Mouse (Mus musculus) CH12.LX (cell line): ENCODE data around the gene 1700021F05Rik. TPM values are rescaled to one million over a fixed set of nuclear protein-coding genes. Genes with fewer than 3 reads are reported as not detected.
A peak's percentile ranks its signal among the peaks of the same experiment; 100 is the strongest.

Experiments
- DNase-seq: peaks from one replicate; pipeline ENCODE4 v3.0.0-alpha.2; 2013; ENCODE audit errors: extremely low read depth
- H3K27ac ChIP-seq: 2 replicates; pipeline ENCODE4 v1.5.1; 2012; ENCODE audit warnings: low read depth, mild to moderate bottlenecking, control low read depth, moderate library complexity; ENCODE audit not compliant: insufficient read depth
- H3K27me3 ChIP-seq: replicated peaks from 2 replicates; pipeline ENCODE3; 2012; ENCODE audit warnings: inconsistent platforms
- H3K36me3 ChIP-seq, 2 experiments: replicated peaks in 1 of 2; 2 replicates each; pipeline versions ENCODE3 to v1.6.1; 2012; ENCODE audit warnings: inconsistent platforms in 1 of 2, low read length in 1 of 2, mild to moderate bottlenecking in 1 of 2, mixed read lengths in 1 of 2, moderate library complexity in 1 of 2; ENCODE audit not compliant: control insufficient read depth in 1 of 2, insufficient read depth in 1 of 2
- H3K4me1 ChIP-seq, 2 experiments: 2 replicates each; pipeline ENCODE4 v1.6.1; 2012; ENCODE audit warnings: inconsistent platforms in 1 of 2, moderate library complexity in 1 of 2; ENCODE audit not compliant: insufficient read depth in 2 of 2, control insufficient read depth in 1 of 2
- H3K4me2 ChIP-seq: 2 replicates; pipeline ENCODE4 v1.6.1; 2012; ENCODE audit warnings: low read depth, mild to moderate bottlenecking, control low read depth; ENCODE audit not compliant: poor library complexity, insufficient read depth, severe bottlenecking
- H3K4me3 ChIP-seq, 3 experiments: fragments of 150-350 bp in 1 of 3; sonication (generic) in 1 of 3; replicated peaks in 1 of 3; 2 replicates each; pipeline versions ENCODE3 to v1.5.1; 2011 to 2012; ENCODE audit warnings: low read depth in 2 of 3, low read length in 2 of 3, mild to moderate bottlenecking in 2 of 3, moderate library complexity in 2 of 3, control low read depth in 1 of 3, improper control_type of control experiment in 1 of 3, inconsistent platforms in 1 of 3, mixed read lengths in 1 of 3; ENCODE audit not compliant: poor library complexity in 1 of 3
- H3K79me2 ChIP-seq: replicated peaks from 2 replicates; pipeline ENCODE4 v1.6.1; 2012; ENCODE audit warnings: mild to moderate bottlenecking, moderate library complexity; ENCODE audit not compliant: control insufficient read depth, poor library complexity, insufficient read depth, severe bottlenecking; ENCODE audit errors: extremely low read depth
- H3K9ac ChIP-seq: 2 replicates; pipeline ENCODE4 v1.6.1; 2012; ENCODE audit warnings: low read depth, mild to moderate bottlenecking, control low read depth, moderate library complexity; ENCODE audit not compliant: insufficient read depth
- H3K9me3 ChIP-seq: replicated peaks from 2 replicates; pipeline ENCODE3; 2012; ENCODE audit warnings: low read length, inconsistent platforms, mixed read lengths
- CHD1 ChIP-seq: IDR thresholded peaks from 2 replicates; pipeline ENCODE4 v1.6.1; 2012; ENCODE audit warnings: low read depth, low read length, improper control_type of control experiment, inconsistent platforms
- CHD2 ChIP-seq: IDR thresholded peaks from 2 replicates; pipeline ENCODE4 v1.6.1; 2011; ENCODE audit warnings: low read length, improper control_type of control experiment
- ELF1 ChIP-seq: IDR thresholded peaks from 2 replicates; pipeline ENCODE4 v1.6.1; 2014; ENCODE audit warnings: low read depth, mild to moderate bottlenecking, inconsistent platforms, low read length, improper control_type of control experiment
- EP300 ChIP-seq: IDR thresholded peaks from 2 replicates; pipeline ENCODE4 v1.6.1; 2011; ENCODE audit warnings: low read length, improper control_type of control experiment
- ETS1 ChIP-seq: conservative IDR thresholded peaks from 2 replicates; pipeline ENCODE4 v1.6.1; 2012; ENCODE audit warnings: low read depth, mild to moderate bottlenecking, inconsistent platforms, low read length, improper control_type of control experiment, moderate library complexity
- GABPA ChIP-seq: IDR thresholded peaks from 2 replicates; pipeline ENCODE4 v1.6.1; 2012; ENCODE audit warnings: low read depth, low read length, improper control_type of control experiment, inconsistent platforms; ENCODE audit not compliant: insufficient replicate concordance
- HCFC1 ChIP-seq: IDR thresholded peaks from 2 replicates; pipeline ENCODE4 v1.6.1; 2012; ENCODE audit warnings: low read depth, mild to moderate bottlenecking, inconsistent platforms, low read length, improper control_type of control experiment
- IRF4 ChIP-seq: IDR thresholded peaks from 2 replicates; pipeline ENCODE4 v1.6.1; 2014; ENCODE audit warnings: low read depth, mild to moderate bottlenecking, inconsistent platforms, low read length, improper control_type of control experiment
- JUND ChIP-seq: conservative IDR thresholded peaks from 2 replicates; pipeline ENCODE4 v1.6.1; 2011; ENCODE audit warnings: low read depth, low read length, improper control_type of control experiment
- KAT2A ChIP-seq: IDR thresholded peaks from 2 replicates; pipeline ENCODE4 v1.6.1; 2012; ENCODE audit warnings: low read length, improper control_type of control experiment, inconsistent platforms; ENCODE audit not compliant: insufficient replicate concordance
- MAX ChIP-seq: IDR thresholded peaks from 2 replicates; pipeline ENCODE4 v1.6.1; 2011; ENCODE audit warnings: low read length, improper control_type of control experiment
- MAZ ChIP-seq: IDR thresholded peaks from 2 replicates; pipeline ENCODE4 v1.6.1; 2012; ENCODE audit warnings: low read depth, mild to moderate bottlenecking, inconsistent platforms, low read length, improper control_type of control experiment, moderate library complexity
- MXI1 ChIP-seq: IDR thresholded peaks from 2 replicates; pipeline ENCODE4 v1.6.1; 2011; ENCODE audit warnings: mild to moderate bottlenecking, low read depth, low read length, improper control_type of control experiment
- PAX5 ChIP-seq: IDR thresholded peaks from 2 replicates; pipeline ENCODE4 v1.6.1; 2012; ENCODE audit warnings: low read length, inconsistent platforms, mixed read lengths
- POLR2AphosphoS2 ChIP-seq: IDR thresholded peaks from 2 replicates; pipeline ENCODE4 v1.6.1; 2011; ENCODE audit warnings: low read depth, low read length, improper control_type of control experiment
- RAD21 ChIP-seq: IDR thresholded peaks from 2 replicates; pipeline ENCODE4 v1.6.1; 2011; ENCODE audit warnings: low read depth, mild to moderate bottlenecking, low read length, improper control_type of control experiment, moderate library complexity
- SMC3 ChIP-seq: IDR thresholded peaks from 2 replicates; pipeline ENCODE4 v1.6.1; 2011; ENCODE audit warnings: low read depth, low read length, improper control_type of control experiment
- TCF12 ChIP-seq: IDR thresholded peaks from 2 replicates; pipeline ENCODE4 v1.6.1; 2014; ENCODE audit warnings: low read depth, mild to moderate bottlenecking, inconsistent platforms, low read length, improper control_type of control experiment
- USF2 ChIP-seq: conservative IDR thresholded peaks from 2 replicates; pipeline ENCODE4 v1.6.1; 2011; ENCODE audit warnings: low read depth, low read length, improper control_type of control experiment
- ZKSCAN1 ChIP-seq: IDR thresholded peaks from 2 replicates; pipeline ENCODE4 v1.6.1; 2012; ENCODE audit warnings: low read depth, inconsistent platforms, low read length, improper control_type of control experiment, borderline replicate concordance
- ZMIZ1 ChIP-seq: IDR thresholded peaks from 2 replicates; pipeline ENCODE4 v1.6.1; 2012; ENCODE audit warnings: low read depth, mild to moderate bottlenecking, inconsistent platforms, low read length, improper control_type of control experiment
- ZNF384 ChIP-seq: IDR thresholded peaks from 2 replicates; pipeline ENCODE4 v1.6.1; 2012; ENCODE audit warnings: low read depth, low read length, improper control_type of control experiment, inconsistent platforms
- dilution Hi-C: fragments of 300-500 bp; cut with MboI; formaldehyde crosslinking; loops from 2 replicates; pipeline ENCODE4 v1.14.3; 2020; ENCODE audit warnings: low sequenced_read_pairs; ENCODE audit not compliant: extremely low pct_unique_long_range_greater_than_20kb, extremely low pct_ligation_motif_present
- in situ Hi-C: fragments of 300-500 bp; cut with MboI; formaldehyde crosslinking; loops from 3 replicates; pipeline ENCODE4 v1.14.3; 2019; ENCODE audit warnings: low sequenced_read_pairs, low pct_ligation_motif_present, low pct_unique_long_range_greater_than_20kb, mixed read lengths
- polyA plus RNA-seq: library from polyadenylated mRNA; unstranded; fragments of >175 nt; gene quantifications from 2 replicates; pipeline ENCODE4 v1.2.1, GENCODE M21; 2012; ENCODE audit warnings: low read depth; ENCODE audit not compliant: insufficient read length
- total RNA-seq, 2 experiments: library from RNA; depleted of rRNA; stranded (reverse); fragments of 300-350 nt in 1 of 2; fragments of >200 nt in 1 of 2; gene quantifications; 2 replicates each; pipeline ENCODE4 v1.2.3; 2012 to 2014

1700021F05Rik gene
- total and polyA plus RNA-seq, 3 experiments: 33.0 to 70.3 (median 53.0) TPM

GRCm38 (mm10) chr10:43507051-43507450 is 33.7 kb downstream of the 1700021F05Rik start:
- Histone ChIP-seq H3K27ac (no peak overlapping the region), H3K36me3 (peaks cover 29 to 73% of the 10 kb centered on the region in 2 experiments)
- in situ Hi-C loops: no loop called here
- DNase-seq: no peak
- no peak for TF ChIP-seq CHD1
- TF ChIP-seq CHD2: no peak
- TF ChIP-seq GABPA: no peak
- TF ChIP-seq PAX5: no peak
- TF ChIP-seq HCFC1: no peak
- no peak for TF ChIP-seq ETS1
- no peak for TF ChIP-seq POLR2AphosphoS2
- TF ChIP-seq ZMIZ1: no peak
- no peak for TF ChIP-seq RAD21
- TF ChIP-seq KAT2A: no peak
- TF ChIP-seq MXI1: no peak
- TF ChIP-seq JUND: no peak
- TF ChIP-seq USF2: no peak
- TF ChIP-seq SMC3: no peak
- TF ChIP-seq, all 38 proteins: peak for 0
- dilution Hi-C loops: no loop called here
- no peak overlapping the region for H3K9ac ChIP-seq
- H3K27me3 ChIP-seq: no peaks in the 10 kb centered on the region
- H3K4me1 ChIP-seq: peaks cover 2 to 31% of the 10 kb centered on the region in 2 experiments; a peak in 2 of 4 replicates
- H3K79me2 ChIP-seq: no peaks in the 10 kb centered on the region
- no peaks in the 10 kb centered on the region for H3K9me3 ChIP-seq
- no peak overlapping the region for H3K4me2 ChIP-seq
- no peak overlapping the region for H3K4me3 ChIP-seq

DNA sequence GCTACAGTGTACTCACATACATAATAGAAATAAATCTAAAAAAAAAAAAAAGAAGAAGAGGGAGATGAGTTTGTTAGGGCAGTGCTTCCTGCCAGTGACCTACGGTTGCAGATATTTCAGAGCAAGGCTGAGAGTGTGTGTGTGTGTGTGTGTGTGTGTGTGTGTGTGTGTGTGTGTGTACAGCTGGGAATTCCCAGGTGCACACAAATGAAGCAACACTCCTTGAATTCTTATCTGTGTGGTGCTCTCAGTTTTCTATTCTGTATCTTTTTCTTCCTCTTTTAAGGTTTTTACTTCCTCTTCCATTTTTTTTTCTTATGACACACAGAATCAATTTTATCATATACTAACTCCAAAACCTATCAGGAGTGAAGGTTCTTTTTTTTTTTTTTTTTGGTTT is 36.5 kb downstream of the 1700021F05Rik start:
- no peak overlapping the region for H3K4me3 ChIP-seq
- no peaks in the 10 kb centered on the region for H3K9me3 ChIP-seq
- dilution Hi-C loops (no loop called here), in situ Hi-C loops (no loop called here)
- peak; percentile 32 for DNase-seq
- no peak overlapping the region for H3K27ac ChIP-seq
- H3K4me1 ChIP-seq: peaks cover 2 to 31% of the 10 kb centered on the region in 2 experiments; a peak in 2 of 4 replicates
- no peaks in the 10 kb centered on the region for H3K79me2 ChIP-seq
- peaks cover 8 to 68% of the 10 kb centered on the region in 2 experiments for H3K36me3 ChIP-seq
- H3K4me2 ChIP-seq: no peak overlapping the region
- no peak overlapping the region for H3K9ac ChIP-seq
- TF ChIP-seq ZKSCAN1: no peak
- no peak for TF ChIP-seq MAZ
- TF ChIP-seq IRF4: peak; percentile 64
- no peak for TF ChIP-seq JUND
- peak; percentile 39; the same call in 1 of the 2 replicates for TF ChIP-seq EP300
- TF ChIP-seq ZNF384: peak; percentile 78
- TF ChIP-seq ELF1: no peak
- TF ChIP-seq MAX: no peak
- 0 out of 2 replicates have a peak, but pooled peaks have one; percentile 51 for TF ChIP-seq TCF12
- TF ChIP-seq, all 38 proteins: peak for 4
- H3K27me3 ChIP-seq: no peaks in the 10 kb centered on the region
